Mouse (Mus musculus) embryonic facial prominence, embryonic 13.5 days (tissue): ENCODE data around the gene Myl7. TPM values are rescaled to one million over a fixed set of nuclear protein-coding genes. Genes with fewer than 3 reads are reported as not detected.
A peak's percentile ranks its signal among the peaks of the same experiment; 100 is the strongest.

Source experiments
- ATAC-seq: fragments of 200-750 bp; cut with Nextera tagmentation; 2 replicates; pipeline ENCODE4 v1.8.0; 2017; ENCODE audit warnings: low read depth; ENCODE audit not compliant: insufficient number of reproducible peaks, insufficient read depth, low FRiP score, low TSS enrichment
- H3K27ac ChIP-seq: fragments of 300-500 bp; sonication (generic); 2 replicates; pipeline ENCODE4 v1.5.1; 2015; ENCODE audit warnings: moderate library complexity, mild to moderate bottlenecking, inconsistent platforms
- H3K27me3 ChIP-seq: fragments of 300-500 bp; sonication (generic); 2 replicates; pipeline ENCODE4 v1.6.1; 2015; ENCODE audit warnings: mild to moderate bottlenecking, inconsistent platforms
- H3K36me3 ChIP-seq: fragments of 300-500 bp; sonication (generic); 2 replicates; pipeline ENCODE4 v1.6.1; 2015; ENCODE audit warnings: mild to moderate bottlenecking, inconsistent platforms
- H3K4me1 ChIP-seq: fragments of 300-500 bp; sonication (generic); 2 replicates; pipeline ENCODE4 v1.6.1; 2015; ENCODE audit warnings: inconsistent platforms
- H3K4me2 ChIP-seq: fragments of 300-500 bp; sonication (generic); 2 replicates; pipeline ENCODE4 v1.6.1; 2015; ENCODE audit warnings: moderate library complexity, mild to moderate bottlenecking, inconsistent platforms
- H3K4me3 ChIP-seq: fragments of 300-500 bp; sonication (generic); 2 replicates; pipeline ENCODE4 v1.5.1; 2015; ENCODE audit warnings: mild to moderate bottlenecking, inconsistent platforms
- H3K9ac ChIP-seq: fragments of 300-500 bp; sonication (generic); 2 replicates; pipeline ENCODE4 v1.6.1; 2015; ENCODE audit warnings: mild to moderate bottlenecking, inconsistent platforms
- H3K9me3 ChIP-seq: fragments of 300-500 bp; sonication (generic); 2 replicates; pipeline ENCODE4 v1.6.1; 2016; ENCODE audit warnings: inconsistent platforms
- WGBS: fragments of 180-500 bp; shearing (Covaris S2); methylation state at CpG from one replicate; pipeline ENCODE4 v1.1.7; 2015; ENCODE audit warnings: mixed read lengths; 5-methylcytosine and 5-hydroxymethylcytosine counted together
- polyA plus RNA-seq: library from polyadenylated mRNA; unstranded; fragments of >200 nt; fragmentation: Nextera tagmentation; extraction: Ambion mirVana; gene quantifications from 2 replicates; pipeline ENCODE4 v1.2.1, GENCODE M21; 2015

The Myl7 gene
- polyA plus RNA-seq, 1 experiment from 2014 or later, result 1.3 TPM

- Histone ChIP-seq H3K36me3 (no peaks in the 10 kb centered on the region), H3K4me3 (no peak overlapping the region), H3K9ac (no peak overlapping the region), H3K9me3 (no peaks in the 10 kb centered on the region; the same call in 1 of the 2 replicates), H3K27me3 (peaks cover 4% of the 10 kb centered on the region; the same call in 1 of the 2 replicates), H3K4me1 (0 out of 2 replicates have a peak, but pooled peaks cover 3% of the 10 kb centered on the region), H3K27ac (no peak overlapping the region), H3K4me2 (no peak overlapping the region)
- no peak for ATAC-seq
- 74% methylated on average over 8 of the region's 8 CpGs for WGBS
These were observed 17.6 kb upstream of the Myl7 start for GRCm38 (mm10) chr11:5916178-5916548.

GRCm38 (mm10) chr11:5915429-5916177 lies 17.0 kb upstream of the Myl7 start:
- H3K36me3 ChIP-seq, result no peaks in the 10 kb centered on the region
- no peaks in the 10 kb centered on the region; the same call in 1 of the 2 replicates for H3K9me3 ChIP-seq
- H3K4me3 ChIP-seq, result no peak overlapping the region
- ATAC-seq, result no peak
- no peak overlapping the region for H3K4me2 ChIP-seq
- 0 out of 2 replicates have a peak, but pooled peaks cover 3% of the 10 kb centered on the region for H3K4me1 ChIP-seq
- H3K9ac ChIP-seq, result no peak overlapping the region
- H3K27me3 ChIP-seq, result peaks cover 4% of the 10 kb centered on the region; the same call in 1 of the 2 replicates
- no peak overlapping the region for H3K27ac ChIP-seq
- WGBS, result 86% methylated on average over 5 of the region's 5 CpGs

- Histone ChIP-seq H3K4me3 (no peak overlapping the region), H3K36me3 (no peaks in the 10 kb centered on the region), H3K4me1 (0 out of 2 replicates have a peak, but pooled peaks cover 3% of the 10 kb centered on the region), H3K9ac (0 out of 2 replicates have a peak overlapping the region, but pooled peaks have one; percentile 40), H3K9me3 (no peaks in the 10 kb centered on the region; the same call in 1 of the 2 replicates), H3K27me3 (peaks cover 4% of the 10 kb centered on the region; the same call in 1 of the 2 replicates), H3K4me2 (no peak overlapping the region), H3K27ac (no peak overlapping the region)
- WGBS, result 60% methylated on average over 5 of the region's 5 CpGs
- ATAC-seq, result no peak
These were observed 16.4 kb upstream of the Myl7 start for GRCm38 (mm10) chr11:5914940-5915339.

- Histone ChIP-seq H3K4me1 (0 out of 2 replicates have a peak, but pooled peaks cover 3% of the 10 kb centered on the region), H3K4me3 (no peak overlapping the region), H3K9me3 (no peaks in the 10 kb centered on the region; the same call in 1 of the 2 replicates), H3K27ac (no peak overlapping the region), H3K4me2 (no peak overlapping the region), H3K9ac (peak overlapping the region; percentile 46; the same call in 1 of the 2 replicates), H3K27me3 (peaks cover 4% of the 10 kb centered on the region; the same call in 1 of the 2 replicates), H3K36me3 (no peaks in the 10 kb centered on the region)
- WGBS, result 76% methylated on average over 4 of the region's 4 CpGs
- no peak for ATAC-seq
These were observed 15.4 kb upstream of the Myl7 start for GRCm38 (mm10) chr11:5913936-5914335.

- no peaks in the 10 kb centered on the region for H3K36me3 ChIP-seq
- H3K9me3 ChIP-seq, result no peaks in the 10 kb centered on the region
- no peak overlapping the region for H3K27ac ChIP-seq
- ATAC-seq, result no peak
- H3K4me3 ChIP-seq, result no peak overlapping the region
- H3K4me2 ChIP-seq, result no peak overlapping the region
- H3K4me1 ChIP-seq, result no peaks in the 10 kb centered on the region
- WGBS, result 69% methylated on average over 8 of the region's 8 CpGs
- H3K27me3 ChIP-seq, result peaks cover 4% of the 10 kb centered on the region; the same call in 1 of the 2 replicates
- no peak overlapping the region for H3K9ac ChIP-seq
These were observed 14.7 kb upstream of the Myl7 start for GRCm38 (mm10) chr11:5913256-5913655.

GRCm38 (mm10) chr11:5912635-5913034 lies 14.1 kb upstream of the Myl7 start:
- Histone ChIP-seq H3K36me3 (no peaks in the 10 kb centered on the region), H3K4me2 (no peak overlapping the region), H3K4me1 (no peaks in the 10 kb centered on the region), H3K27me3 (peaks cover 4% of the 10 kb centered on the region; the same call in 1 of the 2 replicates), H3K4me3 (no peak overlapping the region), H3K27ac (no peak overlapping the region), H3K9ac (no peak overlapping the region), H3K9me3 (no peaks in the 10 kb centered on the region)
- WGBS, result 36% methylated on average over 5 of the region's 5 CpGs
- no peak for ATAC-seq

- no peak overlapping the region for H3K4me3 ChIP-seq
- H3K27ac ChIP-seq, result no peak overlapping the region
- no peaks in the 10 kb centered on the region for H3K36me3 ChIP-seq
- 73% methylated on average over 4 of the region's 4 CpGs for WGBS
- no peak overlapping the region for H3K4me2 ChIP-seq
- no peaks in the 10 kb centered on the region for H3K4me1 ChIP-seq
- H3K27me3 ChIP-seq, result peaks cover 3% of the 10 kb centered on the region; the same call in 1 of the 2 replicates
- ATAC-seq, result no peak
- no peak overlapping the region for H3K9ac ChIP-seq
- H3K9me3 ChIP-seq, result no peaks in the 10 kb centered on the region
These were observed 10.1 kb upstream of the Myl7 start for GRCm38 (mm10) chr11:5908642-5909041.

- H3K27ac ChIP-seq, result no peak overlapping the region
- 59% methylated on average over 5 of the region's 5 CpGs for WGBS
- H3K4me2 ChIP-seq, result no peak overlapping the region
- no peak overlapping the region for H3K9ac ChIP-seq
- H3K36me3 ChIP-seq, result no peaks in the 10 kb centered on the region
- H3K4me1 ChIP-seq, result peaks cover 7% of the 10 kb centered on the region
- H3K27me3 ChIP-seq, result no peaks in the 10 kb centered on the region; the same call in 1 of the 2 replicates
- H3K9me3 ChIP-seq, result no peaks in the 10 kb centered on the region
- no peak overlapping the region for H3K4me3 ChIP-seq
- no peak for ATAC-seq
These were observed 8.5 kb upstream of the Myl7 start for GRCm38 (mm10) chr11:5907096-5907495.

GRCm38 (mm10) chr11:5905778-5906518 lies 7.4 kb upstream of the Myl7 start:
- Histone ChIP-seq H3K27me3 (no peaks in the 10 kb centered on the region; the same call in 1 of the 2 replicates), H3K4me1 (peaks cover 19% of the 10 kb centered on the region), H3K4me2 (no peak overlapping the region), H3K9ac (no peak overlapping the region), H3K9me3 (no peaks in the 10 kb centered on the region), H3K36me3 (no peaks in the 10 kb centered on the region), H3K27ac (no peak overlapping the region), H3K4me3 (no peak overlapping the region)
- ATAC-seq, result no peak
- 87% methylated on average over 10 of the region's 10 CpGs for WGBS

GRCm38 (mm10) chr11:5904871-5905270 lies 6.3 kb upstream of the Myl7 start:
- Histone ChIP-seq H3K36me3 (no peaks in the 10 kb centered on the region), H3K4me3 (no peak overlapping the region), H3K9me3 (no peaks in the 10 kb centered on the region), H3K27ac (no peak overlapping the region), H3K9ac (no peak overlapping the region), H3K27me3 (no peaks in the 10 kb centered on the region; the same call in 1 of the 2 replicates), H3K4me1 (peaks cover 19% of the 10 kb centered on the region), H3K4me2 (no peak overlapping the region)
- 91% methylated on average over 6 of the region's 6 CpGs for WGBS
- no peak for ATAC-seq

- H3K36me3 ChIP-seq, result no peaks in the 10 kb centered on the region
- peaks cover 19% of the 10 kb centered on the region for H3K4me1 ChIP-seq
- no peak overlapping the region for H3K27ac ChIP-seq
- H3K9ac ChIP-seq, result no peak overlapping the region
- ATAC-seq, result no peak
- H3K4me3 ChIP-seq, result no peak overlapping the region
- no peak overlapping the region for H3K4me2 ChIP-seq
- H3K27me3 ChIP-seq, result no peaks in the 10 kb centered on the region; the same call in 1 of the 2 replicates
- no peaks in the 10 kb centered on the region for H3K9me3 ChIP-seq
- 91% methylated on average over 19 of the region's 19 CpGs for WGBS
These were observed 5.8 kb upstream of the Myl7 start for GRCm38 (mm10) chr11:5904357-5904756.
